Mouse (Mus musculus): Measurements from ENCODE around the gene Ramp1.

Gene Ramp1

DNA sequence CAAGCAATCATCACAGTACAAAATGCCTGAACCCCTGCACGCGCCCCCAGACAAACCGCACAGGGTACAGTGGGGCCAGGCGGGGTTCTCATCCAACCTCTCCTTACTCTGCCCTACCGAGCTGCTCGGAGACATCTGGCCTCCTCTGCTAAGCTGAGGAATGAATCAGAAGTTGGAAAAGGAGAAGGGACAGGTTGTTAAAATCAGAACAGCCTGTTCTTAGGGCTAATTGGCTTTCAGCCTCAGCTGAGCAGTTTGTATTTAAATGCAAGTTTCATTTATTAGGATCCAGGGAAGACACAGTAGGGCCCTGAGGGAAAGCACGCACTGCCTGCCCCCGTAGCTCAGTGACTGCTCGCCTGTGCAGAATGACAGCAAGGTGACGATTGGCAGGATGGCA lies 20.2 kb downstream of the Ramp1 start:
- peak; percentile 51 for ATAC-seq (ENCODE audit: low TSS enrichment)

DNA sequence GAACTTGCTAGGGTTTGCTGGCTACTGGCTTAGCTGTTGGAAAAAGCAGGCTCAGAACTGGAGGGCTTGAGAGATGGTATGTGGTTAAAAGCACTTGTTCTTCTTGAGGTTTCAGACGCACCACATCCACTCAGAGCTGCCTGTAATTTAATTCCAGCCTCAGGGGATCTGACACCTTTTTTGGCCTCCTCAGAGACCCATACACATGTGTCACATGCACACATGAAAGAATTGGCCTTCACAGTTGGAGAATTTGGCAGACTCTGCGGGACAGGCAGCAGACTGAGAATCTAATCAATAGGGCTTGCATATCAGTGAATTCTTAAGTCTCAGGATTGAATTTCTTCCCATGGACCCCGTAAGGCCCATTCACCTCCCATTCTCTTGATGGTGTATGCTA lies 21.5 kb downstream of the Ramp1 start:
- ATAC-seq (ENCODE audit: low TSS enrichment) = no peak

DNA sequence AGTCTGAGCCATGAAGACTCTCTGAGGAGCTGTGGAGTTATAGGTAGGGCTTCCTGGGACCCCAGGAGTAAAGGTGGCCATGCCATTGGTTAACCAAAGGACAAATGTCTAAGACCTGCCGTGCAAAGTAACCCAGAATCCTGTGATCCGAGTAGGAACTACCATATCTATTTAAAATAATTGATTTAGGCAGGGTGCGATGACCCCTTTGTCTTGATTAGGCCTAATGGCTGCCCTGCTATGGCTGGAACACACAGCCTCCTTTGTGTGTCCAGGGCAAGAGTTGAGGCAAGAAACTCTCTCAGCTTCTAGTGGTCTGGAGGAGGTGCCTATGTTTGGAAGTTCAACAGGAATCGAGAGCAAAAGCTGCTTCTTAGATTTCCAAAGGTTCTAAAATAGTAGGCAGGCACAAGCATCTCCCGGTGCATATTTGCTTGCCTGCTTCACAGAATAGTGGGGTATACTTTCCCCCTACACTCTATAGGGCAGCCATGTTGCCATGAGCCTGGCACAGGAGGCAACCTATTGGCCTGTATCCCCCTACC lies 24.7 kb downstream of the Ramp1 start:
- ATAC-seq (ENCODE audit: low TSS enrichment) = peak; percentile 38; the same call in 1 of the 2 replicates

DNA sequence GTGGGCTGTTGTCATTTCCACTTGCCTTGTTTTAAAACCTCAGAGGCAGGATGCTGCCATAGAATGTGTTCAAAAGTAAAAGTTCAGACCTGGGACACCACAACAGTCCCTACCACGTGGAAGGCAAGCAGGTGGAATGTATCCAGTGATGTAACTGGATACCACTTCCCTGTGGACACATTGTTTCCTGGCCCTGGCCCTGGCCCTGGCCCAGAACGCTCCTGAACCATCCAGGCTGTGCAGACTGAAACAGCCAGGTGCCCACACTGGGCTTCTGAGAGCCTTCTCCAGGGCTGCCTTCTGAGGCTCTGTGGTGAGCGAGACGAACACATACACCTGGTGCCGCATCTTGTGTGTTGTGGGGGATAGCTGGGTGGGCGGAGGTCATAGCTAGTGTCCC lies 26.0 kb downstream of the Ramp1 start:
- no peak for ATAC-seq (ENCODE audit: low TSS enrichment)

DNA sequence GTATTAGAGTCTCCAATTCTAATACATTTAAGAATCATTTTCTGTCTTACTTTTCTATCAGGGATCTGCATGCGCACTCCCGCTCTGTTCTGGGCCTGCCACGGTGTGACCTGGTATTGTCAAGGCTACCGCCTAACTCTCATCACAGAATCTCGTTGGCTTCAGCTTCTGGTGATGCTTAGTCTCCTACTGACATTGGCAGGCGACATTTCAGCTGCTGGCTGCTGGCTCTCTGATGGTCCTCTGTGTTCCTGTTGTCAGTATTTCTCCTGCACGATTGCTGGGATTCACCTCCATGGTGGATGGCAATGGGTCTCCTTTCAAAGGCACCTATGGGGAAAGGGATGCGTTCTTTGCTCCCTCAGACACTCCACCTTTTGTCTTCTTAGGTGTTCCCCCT lies 26.7 kb downstream of the Ramp1 start:
- no peak for ATAC-seq (ENCODE audit: low TSS enrichment)

DNA sequence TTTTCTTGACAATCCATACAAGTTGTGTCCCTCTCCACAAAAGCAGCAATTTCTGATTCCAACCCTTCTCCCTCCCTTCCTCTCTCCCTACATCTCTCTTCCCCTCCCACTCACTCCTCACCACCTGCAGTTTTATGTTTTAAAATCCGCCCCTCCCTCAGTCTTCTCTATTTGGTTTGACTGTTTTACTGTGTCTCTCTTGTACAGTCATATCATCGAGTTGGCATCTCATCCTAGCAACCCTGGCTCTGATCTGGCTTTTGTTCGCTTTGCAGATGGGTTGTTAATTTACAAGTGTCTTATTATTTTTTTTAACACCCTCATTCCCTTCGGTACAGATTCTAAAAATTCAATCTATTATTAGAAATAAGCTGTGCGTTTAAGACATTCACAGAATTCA lies 27.3 kb downstream of the Ramp1 start:
- no peak for ATAC-seq (ENCODE audit: low TSS enrichment)

DNA sequence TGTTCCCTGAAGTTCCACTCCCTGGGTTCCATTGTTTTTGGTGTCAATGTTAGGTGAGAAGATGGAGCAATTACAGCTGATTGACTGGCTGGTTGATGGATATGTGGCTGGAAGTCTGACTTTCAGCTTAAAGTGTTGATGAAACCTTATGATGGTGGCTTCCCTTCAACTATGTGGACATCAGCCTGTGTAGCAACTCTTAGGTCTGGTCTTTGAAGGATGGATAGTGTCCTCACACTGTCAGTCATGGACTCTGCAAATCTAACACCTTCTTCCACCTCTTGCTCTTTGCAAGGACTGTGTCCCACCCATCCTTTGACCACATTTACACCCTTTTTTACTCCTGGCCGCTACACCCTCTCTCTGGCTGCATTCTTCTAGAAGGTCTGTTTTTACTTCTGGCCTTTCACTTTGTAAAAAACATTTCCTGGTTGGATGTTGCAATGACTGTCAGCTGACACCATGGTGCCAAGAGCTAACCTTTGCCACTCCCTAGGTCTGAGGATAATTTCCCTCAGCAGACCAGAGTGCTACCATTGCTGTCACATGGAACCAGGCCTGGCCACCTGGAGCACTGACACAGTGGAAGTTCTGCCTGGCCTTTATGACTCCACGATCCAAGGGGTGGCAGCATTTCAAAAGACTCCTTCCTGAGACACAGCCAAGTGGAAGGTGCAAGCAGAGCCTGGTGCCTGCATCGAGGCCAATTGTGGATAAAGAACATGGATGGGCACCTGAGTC lies 27.9 kb downstream of the Ramp1 start:
- ATAC-seq (ENCODE audit: low TSS enrichment) = no peak

DNA sequence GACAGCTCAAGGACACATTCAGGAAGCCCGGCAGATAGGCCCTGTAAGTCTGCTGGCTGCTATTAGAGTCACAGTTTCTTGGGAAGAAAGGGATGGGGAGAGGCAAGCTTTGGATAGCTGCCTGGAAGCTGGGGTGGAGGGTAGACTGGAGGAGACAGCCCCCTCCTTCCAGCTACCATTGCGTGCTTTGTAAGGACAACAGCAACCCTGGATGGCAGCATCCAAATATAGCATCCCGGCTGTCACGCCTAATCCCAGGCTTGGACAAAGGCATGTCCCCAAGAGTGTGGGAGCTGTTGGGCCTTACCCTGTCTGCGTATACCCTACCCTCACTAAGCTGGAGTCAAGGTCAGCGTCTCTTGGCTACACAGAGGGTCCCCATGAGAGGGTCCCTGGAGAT lies 29.7 kb downstream of the Ramp1 start:
- peak; percentile 42 for ATAC-seq (ENCODE audit: low TSS enrichment)

DNA sequence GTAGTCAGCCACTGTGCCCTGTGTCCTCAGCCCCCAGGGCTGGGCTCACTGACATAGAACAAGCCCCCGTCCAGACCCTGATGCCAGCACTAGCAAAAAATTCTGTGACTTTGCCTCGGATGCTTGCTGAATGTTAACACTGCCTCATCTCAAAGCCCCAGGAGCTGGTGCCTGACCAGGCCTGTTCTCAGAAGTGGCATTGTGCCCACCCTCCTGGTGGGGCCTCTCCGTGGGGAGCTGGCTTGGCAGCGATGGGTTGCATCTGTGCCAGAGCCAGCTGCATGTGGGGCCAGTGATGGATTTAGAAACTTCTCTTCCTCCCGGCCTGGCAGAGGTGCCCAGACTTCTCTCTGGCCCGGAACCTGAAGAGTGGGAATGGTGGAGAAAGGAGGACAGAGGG lies 30.2 kb downstream of the Ramp1 start:
- peak; percentile 63 for ATAC-seq (ENCODE audit: low TSS enrichment)

DNA sequence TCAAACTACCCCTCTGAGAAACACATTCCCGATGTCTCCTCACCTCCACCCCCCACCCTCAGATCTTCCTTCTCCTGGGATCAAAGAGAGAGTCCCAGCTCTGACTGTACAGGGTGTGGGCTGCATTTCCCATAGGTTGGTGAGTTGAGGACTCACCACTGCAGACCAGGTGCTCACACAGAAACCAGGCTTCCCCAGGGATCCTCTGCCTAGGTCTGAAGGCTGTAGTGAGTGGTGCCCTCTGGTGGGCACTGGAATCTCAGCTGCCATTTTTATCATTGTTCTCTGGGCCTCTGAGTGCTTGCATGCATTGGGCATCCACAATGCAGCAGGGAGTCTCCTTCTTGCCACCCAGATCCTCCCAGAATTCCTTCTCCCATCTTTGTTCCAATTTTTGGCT lies 31.5 kb downstream of the Ramp1 start:
- ATAC-seq (ENCODE audit: low TSS enrichment) = peak; percentile 24

DNA sequence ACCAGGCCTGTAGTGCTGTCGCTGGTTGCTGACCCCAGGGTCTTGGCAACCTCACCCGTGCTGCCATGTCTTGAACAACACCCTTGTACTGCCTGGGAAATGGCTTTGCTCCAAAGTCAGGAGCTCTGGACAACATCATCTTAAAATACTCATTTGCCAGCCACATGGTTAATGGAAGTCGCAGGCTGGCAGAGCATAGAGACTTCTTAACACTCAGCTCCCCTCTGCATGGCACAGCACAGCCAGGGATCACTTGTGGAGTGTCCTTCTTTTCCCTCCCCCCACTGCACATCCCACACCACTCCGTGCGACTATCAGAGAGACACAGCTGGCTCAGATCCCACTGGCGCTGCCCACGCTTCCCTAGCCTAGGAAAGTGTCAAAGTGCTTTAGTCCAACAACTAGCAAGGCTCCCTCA lies 32.0 kb downstream of the Ramp1 start:
- ATAC-seq (ENCODE audit: low TSS enrichment) = no peak

DNA sequence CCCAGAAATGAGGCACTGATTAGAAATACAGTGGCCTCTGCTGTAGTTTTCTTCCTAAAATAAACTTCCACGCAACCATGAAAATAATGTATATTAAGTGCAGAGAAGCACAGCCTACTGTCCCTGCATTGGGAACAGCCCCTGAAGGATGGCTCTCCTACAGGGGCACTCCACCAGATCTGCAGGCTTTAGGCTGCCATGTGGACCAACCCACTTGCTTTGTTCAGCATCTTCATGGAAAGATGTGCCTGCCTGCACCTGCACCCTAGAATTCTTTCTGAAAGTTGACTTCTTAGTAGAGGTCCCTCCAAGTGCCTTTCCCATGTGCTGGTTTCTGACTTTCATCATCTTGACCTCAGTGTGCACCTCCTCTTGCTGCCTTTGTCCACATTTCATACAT lies 35.6 kb downstream of the Ramp1 start:
- ATAC-seq (ENCODE audit: low TSS enrichment) = no peak

DNA sequence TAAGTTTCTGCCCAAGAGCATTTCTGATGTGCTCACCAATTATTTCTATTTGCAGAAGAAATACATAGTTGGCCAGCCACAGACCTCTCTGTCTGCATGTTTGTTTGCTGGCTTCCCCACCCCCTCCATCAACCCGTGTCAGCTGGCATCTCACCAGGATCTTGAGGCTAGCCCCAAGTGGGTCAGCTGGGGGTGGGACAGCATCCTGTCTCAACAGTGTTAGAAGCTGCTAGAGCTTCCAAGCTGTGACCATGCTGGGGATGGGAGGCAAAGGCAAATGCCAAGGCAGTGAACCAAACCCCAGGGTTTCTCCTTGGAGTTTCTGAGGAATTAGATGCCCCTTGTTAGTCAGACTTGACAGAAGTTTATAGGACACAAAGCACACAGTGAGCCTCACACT lies 36.4 kb downstream of the Ramp1 start:
- no peak for ATAC-seq (ENCODE audit: low TSS enrichment)

DNA sequence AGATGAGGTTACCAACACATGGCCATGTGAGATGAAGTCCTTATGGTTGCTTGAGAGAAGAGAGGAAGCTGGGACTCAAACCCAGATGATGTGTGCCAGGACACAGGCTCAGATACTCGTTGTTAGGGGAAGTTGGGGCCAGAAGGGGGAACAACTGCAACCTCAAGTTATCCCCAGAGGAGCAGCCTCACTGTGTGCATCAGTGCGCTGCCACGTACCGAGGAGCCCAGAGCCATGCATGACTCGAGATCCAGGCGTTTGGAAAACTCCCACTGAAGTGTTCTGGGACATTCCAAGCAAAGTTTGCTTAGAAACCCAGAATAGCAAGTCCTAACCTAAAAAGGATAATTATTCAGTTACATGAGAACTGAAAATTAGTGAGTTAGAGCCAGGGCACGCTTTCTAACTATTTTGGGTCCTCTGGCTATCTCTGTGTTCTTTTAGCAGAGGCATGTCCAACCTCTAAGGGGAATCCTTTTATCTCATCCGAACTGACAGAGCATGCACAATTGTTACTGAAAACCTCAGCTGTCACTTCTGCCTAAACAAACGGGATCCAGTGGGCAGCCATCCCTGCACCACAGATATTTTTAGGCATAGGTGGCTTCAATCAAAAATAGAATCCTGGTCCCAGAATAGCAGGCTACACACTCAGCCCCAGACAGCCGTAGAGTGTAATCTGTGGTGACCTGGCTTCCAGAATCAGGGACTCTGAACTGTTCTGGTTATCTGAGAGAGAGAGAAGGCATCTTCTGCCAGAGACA lies 37.1 kb downstream of the Ramp1 start:
- peak; percentile 35 for ATAC-seq (ENCODE audit: low TSS enrichment)

DNA sequence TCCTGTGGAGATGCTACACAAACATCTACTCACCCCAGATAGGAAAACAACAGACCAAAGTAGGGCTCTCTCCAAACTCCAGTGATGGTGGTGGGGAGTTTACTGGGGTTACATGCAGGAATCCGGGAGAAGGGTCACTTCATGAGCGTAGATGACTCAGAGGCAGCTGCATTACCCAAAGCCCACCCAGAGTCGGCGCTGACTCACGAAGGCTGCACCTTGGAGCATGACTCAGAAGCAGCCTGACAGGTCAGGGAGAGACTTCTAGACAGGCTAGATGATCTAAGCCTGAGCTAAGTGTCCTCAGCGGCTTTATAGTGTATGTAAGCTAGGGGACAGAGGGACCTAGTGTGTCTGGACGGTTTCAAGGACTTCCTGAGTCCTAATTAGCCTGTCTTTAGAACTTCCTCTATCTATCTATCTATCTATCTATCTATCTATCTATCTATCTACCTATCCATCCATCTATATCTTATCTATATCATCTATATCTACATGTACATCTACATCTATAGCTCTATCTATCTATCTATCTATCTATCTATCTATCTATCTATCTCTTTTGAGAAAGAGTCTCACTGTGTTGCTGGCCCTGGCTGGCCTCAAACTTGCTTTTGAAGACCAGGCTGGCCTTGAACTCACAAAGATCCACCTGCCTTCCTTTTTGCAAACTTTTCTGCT lies 40.2 kb downstream of the Ramp1 start:
- ATAC-seq (ENCODE audit: low TSS enrichment) = no peak

DNA sequence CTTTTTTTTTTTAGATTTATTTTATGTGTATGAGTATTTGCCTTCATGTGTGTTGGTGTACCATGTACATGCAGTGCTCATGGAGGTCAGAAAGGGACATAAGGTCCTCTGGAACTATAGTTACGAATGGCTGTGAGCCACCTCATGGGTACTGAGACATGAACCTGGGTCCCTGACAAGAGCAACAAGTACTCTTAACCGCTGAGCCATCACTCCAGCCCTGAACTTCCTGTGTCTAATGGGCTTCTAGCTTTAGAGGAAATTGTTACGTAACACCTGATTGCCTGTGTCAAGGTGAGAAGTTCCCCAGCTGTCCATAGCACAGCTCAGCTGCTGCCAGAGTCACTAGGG lies 40.7 kb downstream of the Ramp1 start:
- ATAC-seq (ENCODE audit: low TSS enrichment) = no peak

DNA sequence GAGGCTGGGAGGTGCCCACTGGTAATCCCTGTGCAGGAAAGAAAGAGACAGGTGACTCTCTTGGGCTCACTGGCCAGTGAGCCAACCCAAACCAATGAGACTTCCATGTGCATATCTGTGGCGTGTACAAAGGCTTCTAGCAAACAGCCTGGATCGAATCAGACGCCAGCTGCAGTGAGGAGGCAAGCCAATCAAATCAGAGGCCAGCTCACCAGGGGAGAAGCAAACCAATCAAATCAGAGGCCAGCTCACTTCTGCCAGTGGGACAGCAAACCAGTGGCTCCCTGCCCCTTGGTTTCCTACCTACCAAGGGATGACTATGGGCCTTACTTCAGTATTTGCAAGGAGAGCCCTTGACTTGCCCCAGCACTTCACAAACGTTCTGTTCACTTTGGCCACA lies 46.9 kb downstream of the Ramp1 start:
- ATAC-seq (ENCODE audit: low TSS enrichment) = no peak

DNA sequence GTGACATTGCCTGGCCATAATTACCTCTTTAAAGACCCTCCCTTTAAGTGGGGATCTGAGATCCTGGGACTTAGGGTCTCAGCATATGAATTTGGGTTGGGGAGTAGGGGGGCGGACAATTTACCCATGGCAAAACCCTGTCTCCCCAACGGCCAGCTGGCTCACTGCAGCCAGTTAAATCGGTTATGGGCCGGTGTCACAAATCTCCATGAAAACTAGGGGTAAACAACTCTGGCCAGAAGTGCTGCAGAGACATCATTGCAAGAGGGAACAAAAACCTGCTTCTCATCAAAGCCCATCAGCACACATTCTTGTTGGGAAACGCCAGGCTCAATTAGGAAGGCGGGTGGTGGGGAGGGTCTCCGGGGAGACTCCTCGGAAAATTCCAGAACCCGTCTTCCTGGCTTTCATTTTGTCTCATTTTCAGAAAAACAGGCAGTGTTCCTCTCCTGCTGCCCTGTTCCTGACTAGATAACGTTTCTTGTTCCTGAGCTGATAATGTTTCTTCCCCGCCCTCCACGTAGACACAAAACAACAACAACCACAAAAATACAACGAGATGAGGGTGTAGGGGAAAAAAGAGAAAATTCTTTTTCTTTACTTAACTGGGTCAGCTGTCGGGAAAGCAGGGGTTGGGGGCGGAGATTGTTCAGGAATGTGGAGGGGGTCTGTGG lies 47.9 kb downstream of the Ramp1 start:
- no peak for ATAC-seq (ENCODE audit: low TSS enrichment)

DNA sequence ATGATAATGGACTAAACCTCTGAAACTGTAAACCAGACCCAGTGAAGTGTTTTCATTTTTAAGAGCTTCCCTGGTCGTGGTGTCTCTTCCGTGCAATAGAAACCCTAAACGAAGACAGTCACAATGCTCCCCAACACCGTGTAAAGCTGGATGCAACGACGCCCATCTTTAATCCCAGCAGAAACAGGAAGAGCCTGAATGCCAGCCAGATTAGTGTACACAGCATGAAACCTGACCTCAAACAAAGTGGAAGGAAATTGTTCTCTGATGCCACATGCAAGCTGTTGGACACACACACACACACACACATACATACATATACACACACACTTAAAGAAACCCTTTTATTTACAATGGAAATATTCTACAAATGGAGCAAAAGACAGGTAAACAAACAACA lies 51.5 kb downstream of the Ramp1 start:
- no peak for ATAC-seq (ENCODE audit: low TSS enrichment)

DNA sequence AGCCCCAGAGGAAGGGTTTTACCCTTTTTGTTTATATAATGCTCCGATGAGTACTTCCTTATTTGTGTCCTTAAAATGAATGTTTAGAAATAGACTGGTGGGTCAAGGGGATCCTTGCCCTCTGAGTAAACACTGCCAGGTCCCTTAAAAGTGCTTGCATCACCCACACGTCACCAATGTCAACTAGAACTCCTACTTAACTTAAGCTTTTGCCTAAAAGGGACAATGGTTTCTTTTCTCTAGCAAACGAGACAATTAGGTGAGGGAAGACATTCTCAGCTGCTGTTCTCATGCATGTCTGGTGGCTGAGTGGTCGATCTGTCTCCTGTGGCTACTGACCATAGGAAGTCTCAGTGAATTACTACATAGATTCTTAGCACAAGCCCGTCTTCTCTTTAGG lies 52.3 kb downstream of the Ramp1 start:
- ATAC-seq (ENCODE audit: low TSS enrichment) = no peak

DNA sequence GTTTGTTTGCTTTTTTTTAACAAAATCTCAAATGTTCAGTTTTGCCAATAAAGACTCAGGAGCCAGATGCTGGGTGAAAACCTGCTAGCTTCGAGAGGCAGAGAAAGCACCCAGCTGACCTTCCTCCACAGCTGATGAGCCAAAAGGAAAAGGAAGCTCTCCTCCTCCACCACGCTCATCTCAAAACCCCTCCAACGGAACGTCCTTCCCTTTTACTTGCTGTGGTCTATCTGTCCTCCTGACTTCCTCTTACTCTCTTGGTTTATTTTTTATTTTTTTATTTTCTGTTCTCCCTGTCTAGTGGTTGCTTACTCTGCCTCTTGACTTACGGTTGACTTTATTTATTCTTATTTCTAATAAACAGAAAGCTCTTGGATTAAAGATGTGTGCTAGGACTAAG lies 55.8 kb downstream of the Ramp1 start:
- ATAC-seq (ENCODE audit: low TSS enrichment) = no peak

DNA sequence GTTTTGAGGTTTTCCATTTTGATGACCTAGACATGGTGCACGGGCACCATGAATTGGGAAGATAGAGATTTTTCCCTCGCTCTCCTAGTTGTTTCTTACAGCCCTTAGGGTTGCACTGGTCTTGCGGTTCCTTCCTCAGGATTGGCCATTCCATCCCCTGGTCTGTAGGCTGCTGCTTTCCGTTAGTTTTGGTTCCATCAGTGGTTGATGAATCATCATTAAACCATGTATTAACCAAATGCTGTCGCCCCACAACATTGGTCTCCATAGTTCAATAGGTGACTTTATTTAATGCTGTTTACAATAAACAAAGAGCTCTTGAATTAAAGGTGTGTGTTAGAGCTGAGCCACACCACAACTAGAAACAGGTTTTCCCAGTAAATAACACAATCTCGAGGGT lies 58.1 kb downstream of the Ramp1 start:
- no peak for ATAC-seq (ENCODE audit: low TSS enrichment)
